Mouse (Mus musculus) lung, embryonic 14.5 days (tissue): ENCODE data around the gene Mrpl1. TPM values are rescaled to one million over a fixed set of nuclear protein-coding genes. Genes with fewer than 3 reads are reported as not detected.
A peak's percentile ranks its signal among the peaks of the same experiment; 100 is the strongest.

ENCODE experiments used
- ATAC-seq: fragments of 200-750 bp; cut with Nextera tagmentation; 2 replicates; pipeline ENCODE4 v1.8.0; 2017; ENCODE audit warnings: mild to moderate bottlenecking, moderate TSS enrichment, moderate library complexity; ENCODE audit not compliant: insufficient read depth
- DNase-seq: peaks from one replicate; pipeline ENCODE4 v3.0.0-alpha.2; 2015
- H3K27ac ChIP-seq: fragments of 300-500 bp; sonication (generic); 2 replicates; pipeline ENCODE4 v1.5.1; 2014; ENCODE audit warnings: low read depth, mild to moderate bottlenecking, moderate library complexity
- H3K27me3 ChIP-seq: fragments of 300-500 bp; sonication (generic); 2 replicates; pipeline ENCODE4 v1.6.1; 2014; ENCODE audit warnings: low read length, control low read depth; ENCODE audit not compliant: insufficient read depth
- H3K36me3 ChIP-seq: fragments of 300-500 bp; sonication (generic); 2 replicates; pipeline ENCODE4 v1.6.1; 2014; ENCODE audit warnings: control low read depth; ENCODE audit not compliant: insufficient read depth
- H3K4me1 ChIP-seq: fragments of 300-500 bp; sonication (generic); 2 replicates; pipeline ENCODE4 v1.6.1; 2014; ENCODE audit warnings: antibody characterized with exemption, control low read depth; ENCODE audit not compliant: insufficient read depth
- H3K4me2 ChIP-seq: fragments of 300-500 bp; sonication (generic); 2 replicates; pipeline ENCODE4 v1.6.1; 2014; ENCODE audit warnings: mild to moderate bottlenecking
- H3K4me3 ChIP-seq: fragments of 300-500 bp; sonication (generic); 2 replicates; pipeline ENCODE4 v1.5.1; 2014; ENCODE audit warnings: low read depth, low read length
- H3K9ac ChIP-seq: fragments of 300-500 bp; sonication (generic); 2 replicates; pipeline ENCODE4 v1.6.1; 2014
- H3K9me3 ChIP-seq: fragments of 300-500 bp; sonication (generic); 2 replicates; pipeline ENCODE4 v1.6.1; 2016; ENCODE audit warnings: low read depth, low read length, control low read depth
- CTCF ChIP-seq: IDR thresholded peaks from 2 replicates; pipeline ENCODE4 v1.5.1; 2016; ENCODE audit warnings: antibody characterized with exemption, low read depth
- WGBS: fragments of 180-500 bp; shearing (Covaris S2); extraction: QIAGEN DNeasy Blood & Tissue Kit; methylation state at CpG from one replicate; pipeline ENCODE4 v1.1.7; 2014; 5-methylcytosine and 5-hydroxymethylcytosine counted together
- polyA plus RNA-seq: library from polyadenylated mRNA; unstranded; fragments of >200 nt; fragmentation: Nextera tagmentation; extraction: Ambion mirVana; gene quantifications from 2 replicates; pipeline ENCODE4 v1.2.1, GENCODE M21; 2014

The Mrpl1 gene
- polyA plus RNA-seq, 1 experiment from 2014 or later, result 19.8 TPM

GRCm38 (mm10) chr5:96189761-96190160 is 19.5 kb upstream of the Mrpl1 start:
- 91% methylated on average over 1 of the region's 1 CpGs for WGBS
- no peaks in the 10 kb centered on the region for H3K9me3 ChIP-seq
- no peaks in the 10 kb centered on the region for H3K27me3 ChIP-seq
- no peaks in the 10 kb centered on the region for H3K4me1 ChIP-seq
- H3K4me2 ChIP-seq, result no peak overlapping the region
- ATAC-seq (no peak), DNase-seq (no peak)
- H3K9ac ChIP-seq, result no peak overlapping the region
- no peak for TF ChIP-seq CTCF
- H3K4me3 ChIP-seq, result no peak overlapping the region
- no peak overlapping the region for H3K27ac ChIP-seq
- H3K36me3 ChIP-seq, result no peaks in the 10 kb centered on the region

- ATAC-seq (no peak), DNase-seq (no peak)
- no peak overlapping the region for H3K9ac ChIP-seq
- H3K9me3 ChIP-seq, result no peaks in the 10 kb centered on the region
- WGBS, result 35% methylated on average over 4 of the region's 4 CpGs
- no peak overlapping the region for H3K4me2 ChIP-seq
- TF ChIP-seq CTCF, result no peak
- H3K27ac ChIP-seq, result no peak overlapping the region
- no peak overlapping the region for H3K4me3 ChIP-seq
- H3K4me1 ChIP-seq, result no peaks in the 10 kb centered on the region
- H3K36me3 ChIP-seq, result no peaks in the 10 kb centered on the region
- no peaks in the 10 kb centered on the region for H3K27me3 ChIP-seq
Observed at GRCm38 (mm10) chr5:96191251-96191650, 18.0 kb upstream of the Mrpl1 start.

DNA sequence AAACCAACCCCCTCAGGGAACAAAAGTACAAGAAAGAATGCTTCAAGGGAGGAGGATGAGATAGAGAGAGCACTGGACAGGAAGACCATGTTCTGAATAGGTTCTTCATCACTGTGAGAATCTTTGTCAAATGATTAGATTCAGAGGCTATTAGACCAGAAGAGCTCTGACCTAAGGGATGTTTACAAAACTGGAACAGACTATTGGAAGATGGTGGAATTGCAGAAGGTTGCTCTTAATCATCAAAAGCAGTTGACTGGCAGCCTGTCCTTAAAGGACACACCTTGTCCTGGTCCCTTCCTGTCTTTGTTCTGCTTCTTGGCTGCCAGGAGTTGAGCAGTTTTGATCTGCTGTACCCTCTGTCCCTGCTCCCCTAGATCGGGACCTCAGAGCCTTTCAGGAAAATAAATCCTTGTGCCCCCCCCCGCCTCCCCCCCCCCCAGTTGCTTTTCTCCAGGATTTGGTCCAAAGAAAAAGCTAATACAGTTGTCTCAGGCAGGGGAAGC is 12.7 kb upstream of the Mrpl1 start:
- H3K4me3 ChIP-seq, result no peak overlapping the region
- ATAC-seq (peak; percentile 28; the same call in 1 of the 2 replicates), DNase-seq (peak; percentile 34)
- no peak overlapping the region for H3K4me2 ChIP-seq
- H3K27ac ChIP-seq, result no peak overlapping the region
- 45% methylated on average over 2 of the region's 2 CpGs for WGBS
- H3K9ac ChIP-seq, result no peak overlapping the region
- H3K9me3 ChIP-seq, result no peaks in the 10 kb centered on the region
- no peaks in the 10 kb centered on the region for H3K27me3 ChIP-seq
- no peak for TF ChIP-seq CTCF
- no peaks in the 10 kb centered on the region for H3K4me1 ChIP-seq
- H3K36me3 ChIP-seq, result no peaks in the 10 kb centered on the region

DNA sequence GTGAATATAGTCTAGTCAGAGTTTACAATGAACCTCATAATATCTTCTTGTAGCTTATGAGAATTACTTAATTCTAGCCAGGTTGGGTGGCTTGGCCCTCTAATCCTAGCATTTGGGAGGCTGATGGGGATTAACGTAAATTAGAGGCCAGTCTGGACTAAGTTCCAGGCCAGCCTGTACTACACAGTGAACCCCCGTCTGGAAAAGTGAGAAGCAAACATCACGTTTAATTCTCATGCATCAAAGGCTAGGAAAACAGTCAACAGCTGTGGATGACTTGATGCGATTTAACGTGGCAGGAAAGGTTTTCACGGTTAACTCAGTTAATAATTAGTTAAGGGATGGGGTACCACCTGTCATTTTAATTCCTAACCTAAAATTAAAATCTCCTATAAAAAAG is 11.0 kb upstream of the Mrpl1 start:
- Histone ChIP-seq H3K27ac (no peak overlapping the region), H3K4me3 (no peak overlapping the region), H3K4me2 (no peak overlapping the region), H3K27me3 (no peaks in the 10 kb centered on the region), H3K36me3 (no peaks in the 10 kb centered on the region), H3K4me1 (no peaks in the 10 kb centered on the region), H3K9me3 (no peaks in the 10 kb centered on the region), H3K9ac (no peak overlapping the region)
- ATAC-seq, result no peak
- WGBS, result 74% methylated on average over 6 of the region's 6 CpGs
- no peak for TF ChIP-seq CTCF
- no peak for DNase-seq

DNA sequence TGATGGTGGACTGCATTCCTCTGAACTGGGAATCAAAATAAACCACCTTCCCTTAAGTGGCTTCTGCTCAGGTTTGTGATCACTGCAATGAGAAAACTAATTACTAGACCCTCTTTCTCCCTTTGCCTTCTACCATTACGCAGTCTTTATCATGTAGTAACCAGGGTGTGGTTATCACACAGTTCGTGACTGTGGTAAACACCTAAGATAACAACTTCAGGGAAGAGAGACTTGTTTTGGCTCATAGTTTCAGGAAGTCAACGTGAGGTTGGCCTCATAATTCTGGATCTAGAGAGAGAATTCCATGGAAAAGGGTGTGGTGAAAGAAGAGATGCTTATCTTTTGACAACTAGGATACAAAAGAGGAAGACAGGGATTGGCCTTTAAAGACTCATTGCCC is 9.0 kb upstream of the Mrpl1 start:
- WGBS, result 68% methylated on average over 3 of the region's 3 CpGs
- Histone ChIP-seq H3K36me3 (no peaks in the 10 kb centered on the region), H3K9ac (no peak overlapping the region), H3K27me3 (no peaks in the 10 kb centered on the region), H3K9me3 (no peaks in the 10 kb centered on the region), H3K4me1 (no peaks in the 10 kb centered on the region), H3K27ac (no peak overlapping the region), H3K4me3 (no peak overlapping the region), H3K4me2 (no peak overlapping the region)
- no peak for ATAC-seq
- DNase-seq, result no peak
- no peak for TF ChIP-seq CTCF

DNA sequence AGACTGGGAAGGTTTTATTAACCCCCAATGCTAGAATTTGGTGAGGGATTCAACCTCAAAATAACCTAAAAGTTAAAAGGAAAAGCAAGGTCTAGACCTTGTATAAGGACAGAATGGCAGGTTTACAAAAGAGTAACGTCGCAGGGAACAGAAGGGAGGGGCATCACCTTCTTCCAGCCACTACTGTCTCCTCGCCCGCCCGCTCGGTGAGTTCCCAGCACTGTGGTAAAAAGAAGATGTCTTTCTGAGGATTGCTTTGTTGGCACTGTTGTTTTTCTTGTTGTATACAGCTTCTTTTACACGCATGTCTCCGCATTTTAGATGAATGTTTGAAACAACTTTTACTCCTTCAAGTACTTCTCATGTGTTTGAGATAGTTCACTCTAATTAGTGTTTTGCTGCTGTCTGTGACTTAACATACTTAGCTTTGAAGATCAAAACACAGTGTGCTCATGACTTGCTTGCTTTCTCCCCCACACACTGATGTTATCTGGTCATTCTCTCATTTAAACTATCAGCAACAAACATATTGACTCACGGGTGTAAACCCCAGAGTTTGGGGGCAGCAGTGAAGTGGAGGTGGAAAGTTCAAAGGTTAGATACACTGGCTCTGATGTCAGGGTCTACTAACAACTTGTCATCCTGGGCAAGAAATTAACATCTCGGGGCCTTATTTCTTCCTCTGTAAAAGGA is 7.7 kb upstream of the Mrpl1 start:
- Histone ChIP-seq H3K9ac (no peak overlapping the region), H3K4me2 (no peak overlapping the region), H3K4me1 (no peaks in the 10 kb centered on the region), H3K36me3 (no peaks in the 10 kb centered on the region), H3K27ac (no peak overlapping the region), H3K9me3 (no peaks in the 10 kb centered on the region), H3K4me3 (no peak overlapping the region), H3K27me3 (no peaks in the 10 kb centered on the region)
- no peak for TF ChIP-seq CTCF
- DNase-seq, result no peak
- 62% methylated on average over 10 of the region's 10 CpGs for WGBS
- ATAC-seq, result no peak

- no peak overlapping the region; the same call in 1 of the 2 replicates for H3K27ac ChIP-seq
- peak; percentile 3; the same call in 1 of the 2 replicates for ATAC-seq
Observed at GRCm38 (mm10) chr5:96206897-96207296, 2.4 kb upstream of the Mrpl1 start.

More at GRCm38 (mm10) chr5:96206897-96207296, 2.4 kb upstream of the Mrpl1 start:
- no peaks in the 10 kb centered on the region for H3K36me3 ChIP-seq
- H3K27me3 ChIP-seq, result no peaks in the 10 kb centered on the region
- DNase-seq, result peak; percentile 97
- TF ChIP-seq CTCF, result no peak
- H3K9ac ChIP-seq, result no peak overlapping the region
- no peak overlapping the region for H3K4me3 ChIP-seq
- peaks cover 9% of the 10 kb centered on the region; the same call in 1 of the 2 replicates for H3K4me1 ChIP-seq
- 16% methylated on average over 2 of the region's 2 CpGs for WGBS
- H3K4me2 ChIP-seq, result no peak overlapping the region
- H3K9me3 ChIP-seq, result no peaks in the 10 kb centered on the region
